Mouse (Mus musculus): ENCODE measurements around the gene Crnkl1.

Crnkl1 gene

GRCm38 (mm10) chr2:145874879-145875482 is 59.8 kb downstream of the Crnkl1 start:
- DNase-seq (ENCODE audit: extremely low read depth, low read depth), result no peak

- DNase-seq (ENCODE audit: extremely low read depth, low read depth), result no peak
Measured at GRCm38 (mm10) chr2:145873953-145874352, 60.9 kb downstream of the Crnkl1 start.

- no peak for DNase-seq (ENCODE audit: extremely low read depth, low read depth)
Measured at GRCm38 (mm10) chr2:145872099-145872498, 62.7 kb downstream of the Crnkl1 start.

GRCm38 (mm10) chr2:145871308-145871707 is 63.5 kb downstream of the Crnkl1 start:
- DNase-seq (ENCODE audit: extremely low read depth, low read depth), result no peak

All from MEL-GATA-1-ER (cell line).